Mouse (Mus musculus) heart, embryonic 10.5 days (tissue): ENCODE data around the gene Tbc1d14. TPM values are rescaled to one million over a fixed set of nuclear protein-coding genes. Genes with fewer than 3 reads are reported as not detected.

ENCODE experiments used
- DNase-seq: peaks from one replicate; pipeline ENCODE4 v3.0.0-alpha.2; 2017; ENCODE audit warnings: low spot score
- H3K27ac ChIP-seq: fragments of 300-500 bp; sonication (generic); 2 replicates; pipeline ENCODE4 v1.5.1; 2016; ENCODE audit warnings: mild to moderate bottlenecking
- H3K27me3 ChIP-seq: fragments of 300-500 bp; sonication (generic); 2 replicates; pipeline ENCODE4 v1.6.1; 2016; ENCODE audit warnings: mild to moderate bottlenecking; ENCODE audit not compliant: poor library complexity, insufficient read depth, severe bottlenecking
- H3K36me3 ChIP-seq: fragments of 300-500 bp; sonication (generic); 2 replicates; pipeline ENCODE4 v1.6.1; 2016; ENCODE audit warnings: mild to moderate bottlenecking, moderate library complexity
- H3K4me1 ChIP-seq: fragments of 300-500 bp; sonication (generic); 2 replicates; pipeline ENCODE4 v1.6.1; 2016; ENCODE audit warnings: mild to moderate bottlenecking
- H3K4me3 ChIP-seq: fragments of 300-500 bp; sonication (generic); 2 replicates; pipeline ENCODE4 v1.5.1; 2016; ENCODE audit warnings: mild to moderate bottlenecking, moderate library complexity
- H3K9me3 ChIP-seq: fragments of 300-500 bp; sonication (generic); 2 replicates; pipeline ENCODE4 v1.6.1; 2016; ENCODE audit warnings: mild to moderate bottlenecking, moderate library complexity
- WGBS: fragments of 180-500 bp; shearing (Covaris S2); methylation state at CpG from one replicate; pipeline ENCODE4 v1.1.7; 2016; 5-methylcytosine and 5-hydroxymethylcytosine counted together
- polyA plus RNA-seq: library from polyadenylated mRNA; unstranded; fragments of >200 nt; fragmentation: Nextera tagmentation; extraction: Ambion mirVana; gene quantifications from 2 replicates; pipeline ENCODE4 v1.2.1, GENCODE M21; 2016

Tbc1d14 gene
- polyA plus RNA-seq, 1 experiment from 2014 or later: 26.8 TPM

DNA sequence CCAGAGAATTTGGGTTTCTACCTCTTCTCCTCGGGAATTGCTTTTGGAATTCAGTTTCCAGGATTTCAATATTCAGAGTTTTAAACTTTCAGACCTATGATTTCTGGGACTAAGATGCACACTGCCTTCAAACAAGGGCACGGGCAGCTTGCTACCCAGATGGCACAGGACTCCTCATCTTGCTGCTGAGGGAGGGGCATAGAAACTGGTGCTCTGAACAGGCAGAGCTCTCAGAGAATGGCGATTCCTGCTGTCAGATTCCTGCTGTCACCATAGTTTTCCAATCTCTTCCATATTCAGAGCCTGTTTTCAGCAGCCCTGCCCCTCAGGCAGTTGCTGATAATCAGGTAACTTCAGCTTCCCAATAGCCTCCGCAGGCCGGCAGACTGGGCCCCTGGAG lies 77.5 kb downstream of the Tbc1d14 start:
- H3K36me3 ChIP-seq: peaks cover 86% of the 10 kb centered on the region
- WGBS: 74% methylated on average over 5 of the region's 5 CpGs
- H3K27me3 ChIP-seq: no peaks in the 10 kb centered on the region
- H3K9me3 ChIP-seq: no peaks in the 10 kb centered on the region
- no peak overlapping the region for H3K4me3 ChIP-seq
- H3K4me1 ChIP-seq: no peaks in the 10 kb centered on the region
- H3K27ac ChIP-seq: no peak overlapping the region
- DNase-seq: no peak

DNA sequence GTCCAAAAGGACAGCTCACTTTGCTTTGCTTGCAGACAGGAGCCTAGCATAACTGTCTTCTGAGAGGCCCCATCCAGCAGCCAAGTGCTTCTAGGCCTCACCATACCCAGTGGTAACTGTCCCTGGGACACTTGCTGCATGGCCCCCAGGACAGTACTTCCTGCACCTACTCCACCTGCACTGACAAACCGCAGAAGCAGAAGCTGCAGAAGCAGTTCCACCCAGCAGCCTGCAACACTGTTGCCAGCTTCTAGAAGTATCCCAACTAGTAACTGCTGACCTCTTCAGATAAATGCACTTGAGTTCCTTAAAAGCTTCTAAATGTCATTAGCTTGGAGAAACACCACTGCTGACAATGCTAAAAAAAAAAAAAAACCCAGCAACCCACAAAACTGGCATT lies 78.0 kb downstream of the Tbc1d14 start:
- no peak for DNase-seq
- H3K4me1 ChIP-seq: no peaks in the 10 kb centered on the region
- H3K27ac ChIP-seq: no peak overlapping the region
- WGBS: 88% methylated on average over 1 of the region's 1 CpGs
- H3K4me3 ChIP-seq: no peak overlapping the region
- H3K27me3 ChIP-seq: no peaks in the 10 kb centered on the region
- H3K36me3 ChIP-seq: peaks cover 86% of the 10 kb centered on the region
- H3K9me3 ChIP-seq: no peaks in the 10 kb centered on the region

GRCm38 (mm10) chr5:36510956-36511355 lies 82.1 kb downstream of the Tbc1d14 start:
- Histone ChIP-seq H3K4me1 (no peaks in the 10 kb centered on the region), H3K27me3 (no peaks in the 10 kb centered on the region), H3K9me3 (no peaks in the 10 kb centered on the region), H3K27ac (no peak overlapping the region), H3K4me3 (no peak overlapping the region), H3K36me3 (peaks cover 76% of the 10 kb centered on the region)
- 100% methylated on average over 2 of the region's 2 CpGs for WGBS
- DNase-seq: no peak

- 95% methylated on average over 10 of the region's 10 CpGs for WGBS
- H3K27me3 ChIP-seq: no peaks in the 10 kb centered on the region
- DNase-seq: no peak
- H3K36me3 ChIP-seq: peaks cover 76% of the 10 kb centered on the region
- no peaks in the 10 kb centered on the region for H3K4me1 ChIP-seq
- H3K9me3 ChIP-seq: no peaks in the 10 kb centered on the region
- no peak overlapping the region for H3K27ac ChIP-seq
- H3K4me3 ChIP-seq: no peak overlapping the region
Observed at GRCm38 (mm10) chr5:36508351-36508750, 84.7 kb downstream of the Tbc1d14 start.

DNA sequence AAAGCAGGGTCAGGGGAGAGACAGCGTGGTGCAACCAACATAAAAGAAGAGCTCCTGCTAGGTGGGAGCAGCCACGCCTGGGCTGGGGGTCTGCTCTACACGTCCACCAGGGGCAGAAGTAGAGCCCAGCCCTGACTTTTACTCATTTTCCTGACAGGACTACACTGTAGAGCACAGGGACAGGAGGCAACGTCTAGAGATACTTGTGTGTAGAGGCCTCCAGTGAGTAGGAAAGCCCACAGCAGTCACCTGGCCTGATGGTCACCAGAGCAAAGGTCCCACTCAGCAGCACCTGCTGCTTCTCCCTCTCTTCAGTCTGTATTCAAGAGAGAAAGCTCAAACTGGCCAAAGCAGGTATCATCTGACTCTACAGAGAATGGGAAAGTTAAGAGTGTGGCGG lies 87.4 kb downstream of the Tbc1d14 start:
- Histone ChIP-seq H3K4me1 (no peaks in the 10 kb centered on the region), H3K27me3 (no peaks in the 10 kb centered on the region), H3K36me3 (peaks cover 71% of the 10 kb centered on the region), H3K4me3 (no peak overlapping the region), H3K27ac (no peak overlapping the region), H3K9me3 (no peaks in the 10 kb centered on the region)
- 80% methylated on average over 5 of the region's 5 CpGs for WGBS
- no peak for DNase-seq

DNA sequence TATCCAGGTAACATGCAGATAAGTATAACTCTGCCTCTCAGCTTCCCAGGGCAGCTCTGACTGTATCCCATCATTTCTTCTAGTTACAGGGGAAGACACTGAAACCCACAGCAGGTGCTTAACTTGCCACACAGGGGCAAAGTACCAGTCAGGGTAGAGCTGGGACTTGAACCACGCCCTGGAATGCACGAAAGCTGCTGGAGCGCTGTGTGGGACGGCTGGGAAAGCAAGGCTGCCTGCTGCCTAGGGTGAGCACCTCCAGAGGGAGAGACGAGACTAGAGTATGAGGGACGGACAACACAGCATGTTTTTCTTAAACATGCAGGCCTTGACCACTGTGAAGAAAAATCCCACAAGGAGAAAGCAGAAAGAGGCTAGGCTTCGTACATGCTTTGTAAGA lies 87.8 kb downstream of the Tbc1d14 start:
- peaks cover 70% of the 10 kb centered on the region for H3K36me3 ChIP-seq

DNA sequence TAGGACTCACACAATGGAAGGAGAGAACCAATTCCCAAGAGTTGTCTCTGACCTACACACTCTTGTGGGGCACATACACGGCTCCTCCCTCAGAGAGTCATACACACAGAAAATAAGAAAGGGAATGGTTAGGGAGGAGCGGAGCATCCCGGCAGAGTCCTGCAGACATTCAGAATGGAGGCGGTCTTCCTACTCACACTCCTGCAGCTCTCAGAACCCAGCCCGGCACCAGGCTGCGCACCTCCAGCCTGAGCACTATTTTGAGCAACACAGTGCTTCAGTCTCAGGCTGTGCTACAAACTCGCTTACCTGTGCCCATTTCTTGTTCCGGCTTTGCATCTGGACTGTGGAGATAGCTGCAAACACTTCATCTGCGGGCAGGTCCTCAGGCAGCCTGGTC lies 98.4 kb downstream of the Tbc1d14 start:
- WGBS: 91% methylated on average over 9 of the region's 9 CpGs

More for the DNA sequence above, 87.8 kb downstream of the Tbc1d14 start:
- no peak for DNase-seq
- Histone ChIP-seq H3K27ac (no peak overlapping the region), H3K27me3 (no peaks in the 10 kb centered on the region), H3K4me1 (no peaks in the 10 kb centered on the region), H3K9me3 (no peaks in the 10 kb centered on the region), H3K4me3 (no peak overlapping the region)
- WGBS: 88% methylated on average over 7 of the region's 7 CpGs

GRCm38 (mm10) chr5:36493919-36494318 lies 99.2 kb downstream of the Tbc1d14 start:
- H3K9me3 ChIP-seq: no peaks in the 10 kb centered on the region
- peaks cover 64% of the 10 kb centered on the region for H3K36me3 ChIP-seq
- 86% methylated on average over 6 of the region's 6 CpGs for WGBS
- DNase-seq: no peak
- H3K4me3 ChIP-seq: no peak overlapping the region
- no peaks in the 10 kb centered on the region for H3K4me1 ChIP-seq
- no peaks in the 10 kb centered on the region for H3K27me3 ChIP-seq
- no peak overlapping the region for H3K27ac ChIP-seq

More for the DNA sequence above, 98.4 kb downstream of the Tbc1d14 start:
- no peaks in the 10 kb centered on the region for H3K9me3 ChIP-seq
- H3K27ac ChIP-seq: no peak overlapping the region
- H3K4me3 ChIP-seq: no peak overlapping the region
- no peaks in the 10 kb centered on the region for H3K4me1 ChIP-seq
- DNase-seq: no peak
- H3K36me3 ChIP-seq: peaks cover 68% of the 10 kb centered on the region
- no peaks in the 10 kb centered on the region for H3K27me3 ChIP-seq

DNA sequence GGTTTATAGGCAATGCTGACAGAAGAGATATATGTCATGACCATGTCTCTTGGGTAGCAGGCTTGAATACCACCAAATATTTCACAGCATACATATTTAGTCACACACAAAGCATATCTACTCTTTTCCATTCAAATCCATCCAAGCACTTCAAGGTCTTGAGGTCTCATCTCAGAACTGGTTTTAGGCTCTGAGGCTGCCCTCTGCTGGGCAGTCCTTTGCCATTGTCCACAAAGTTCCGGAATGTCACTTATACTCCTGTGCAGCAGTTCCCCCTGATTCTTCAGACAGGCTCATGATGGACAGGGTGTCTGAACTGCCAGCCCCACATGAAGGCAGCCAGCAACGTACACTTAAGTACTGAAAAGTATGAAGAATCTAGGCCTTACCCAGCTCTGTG lies 103.9 kb downstream of the Tbc1d14 start:
- no peak for DNase-seq
- H3K4me1 ChIP-seq: peaks cover 17% of the 10 kb centered on the region
- no peaks in the 10 kb centered on the region for H3K9me3 ChIP-seq
- peaks cover 20% of the 10 kb centered on the region for H3K27me3 ChIP-seq
- peaks cover 32% of the 10 kb centered on the region for H3K36me3 ChIP-seq
- H3K4me3 ChIP-seq: no peak overlapping the region
- no peak overlapping the region for H3K27ac ChIP-seq
- 58% methylated on average over 2 of the region's 2 CpGs for WGBS

GRCm38 (mm10) chr5:36485306-36485705 lies 107.8 kb downstream of the Tbc1d14 start:
- peak overlapping the region; percentile 93 for H3K4me3 ChIP-seq
- peaks cover 8% of the 10 kb centered on the region for H3K36me3 ChIP-seq
- no peaks in the 10 kb centered on the region for H3K9me3 ChIP-seq
- peaks cover 20% of the 10 kb centered on the region for H3K27me3 ChIP-seq
- no peak for DNase-seq
- H3K27ac ChIP-seq: 0 out of 2 replicates have a peak overlapping the region, but pooled peaks have one; percentile 38
- WGBS: 23% methylated on average over 19 of the region's 19 CpGs
- H3K4me1 ChIP-seq: peaks cover 38% of the 10 kb centered on the region

DNA sequence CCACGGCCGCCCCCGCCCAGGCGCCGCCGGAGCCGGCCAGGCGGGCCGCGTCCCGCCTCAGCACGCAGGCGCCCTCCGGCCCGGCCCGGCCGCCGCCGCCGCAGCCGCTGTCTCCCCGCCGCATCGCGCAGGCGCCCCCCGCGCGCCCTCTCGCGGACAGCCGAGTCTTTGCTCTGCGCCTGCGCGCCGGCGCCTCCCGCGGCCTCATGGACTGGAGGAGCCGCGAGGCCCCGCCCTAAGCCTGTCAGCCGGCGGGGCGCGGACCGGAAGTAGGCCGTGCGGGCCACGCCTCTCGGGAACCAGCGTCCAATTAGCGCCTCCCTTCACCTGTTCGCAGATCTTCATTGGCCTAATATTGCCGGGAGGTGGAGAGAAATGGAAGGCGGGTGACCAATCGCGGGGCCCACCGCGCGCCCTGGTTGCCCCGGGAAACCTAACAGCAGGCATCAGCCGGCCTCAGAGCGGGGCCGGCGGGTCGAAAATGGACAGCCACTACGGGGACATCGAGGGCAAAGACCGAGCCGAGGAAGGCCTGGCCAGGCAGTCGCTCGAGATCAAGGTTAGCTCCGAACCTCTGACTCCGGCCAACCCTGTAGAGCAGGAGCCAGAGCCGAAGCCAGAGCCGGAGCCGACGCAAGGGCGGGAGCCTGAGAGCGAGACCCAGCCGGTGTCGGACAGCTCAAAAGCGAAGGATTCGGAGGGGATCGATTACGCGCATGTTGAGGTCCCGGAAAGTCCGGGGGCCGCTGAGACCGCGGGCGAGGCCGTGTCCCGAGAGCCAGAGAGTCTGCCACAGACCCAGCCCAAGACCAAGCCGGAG lies 108.7 kb downstream of the Tbc1d14 start, which contains the start of the genes Tada2b and Ccdc96:
Gene Tada2b (minus strand): TSS at position 115 of the 820 bp plus-strand sequence.
Gene Ccdc96 (plus strand): TSS at position 418 of the 820 bp plus-strand sequence.
- peaks cover 20% of the 10 kb centered on the region for H3K27me3 ChIP-seq
- H3K9me3 ChIP-seq: no peaks in the 10 kb centered on the region
- H3K36me3 ChIP-seq: peaks cover 8% of the 10 kb centered on the region
- peak within 1 kb of the TSS; percentile 93 for H3K4me3 ChIP-seq
- peak within 1 kb of the TSS; percentile 90 for H3K27ac ChIP-seq
- H3K4me1 ChIP-seq: peaks cover 42% of the 10 kb centered on the region
- peak; percentile 99 for DNase-seq
- WGBS: 6% methylated on average over 97 of the region's 97 CpGs

DNA sequence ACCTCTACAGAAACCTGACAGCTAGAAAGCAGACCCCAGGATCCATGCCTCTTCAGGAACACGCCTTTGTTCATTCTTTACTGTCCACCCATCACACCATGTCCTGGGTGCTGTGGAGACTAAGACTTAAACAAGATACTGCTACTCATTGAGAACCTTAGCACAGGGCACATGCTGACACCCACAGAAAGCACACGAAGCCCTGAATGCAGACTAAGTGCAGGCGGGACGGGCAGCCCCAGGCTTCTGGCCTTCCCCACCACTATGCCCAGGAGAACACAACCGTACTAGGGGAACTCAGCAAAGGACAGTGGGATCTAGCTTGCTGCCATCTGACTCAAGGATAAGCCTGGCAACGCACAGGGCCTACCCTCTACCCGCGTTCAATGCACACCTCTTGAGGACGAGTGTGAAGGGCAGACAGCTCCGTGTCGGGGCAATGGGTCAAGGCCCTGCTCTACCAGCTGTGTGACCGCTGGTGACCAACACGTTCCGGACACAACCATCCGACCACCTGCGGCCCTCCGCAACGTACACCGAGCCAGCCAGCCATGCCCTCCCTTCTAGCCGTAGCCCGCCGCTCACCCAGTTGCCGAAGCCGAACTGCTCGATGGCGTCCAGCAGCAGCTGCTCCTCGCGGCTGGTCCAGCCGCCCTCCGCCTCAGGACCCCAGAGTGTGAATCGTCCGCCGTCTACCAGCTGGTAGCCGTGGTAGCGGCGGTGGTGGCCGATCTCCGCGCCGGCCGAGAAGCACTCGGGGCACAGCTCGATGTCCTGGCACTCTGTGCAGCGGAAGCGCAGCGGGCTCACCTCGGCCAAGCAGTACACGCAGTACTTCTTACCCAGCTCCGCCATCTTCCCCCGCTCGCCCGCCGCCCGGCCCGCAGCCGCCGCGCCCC lies 109.6 kb downstream of the Tbc1d14 start:
- H3K27me3 ChIP-seq: peaks cover 20% of the 10 kb centered on the region

DNA sequence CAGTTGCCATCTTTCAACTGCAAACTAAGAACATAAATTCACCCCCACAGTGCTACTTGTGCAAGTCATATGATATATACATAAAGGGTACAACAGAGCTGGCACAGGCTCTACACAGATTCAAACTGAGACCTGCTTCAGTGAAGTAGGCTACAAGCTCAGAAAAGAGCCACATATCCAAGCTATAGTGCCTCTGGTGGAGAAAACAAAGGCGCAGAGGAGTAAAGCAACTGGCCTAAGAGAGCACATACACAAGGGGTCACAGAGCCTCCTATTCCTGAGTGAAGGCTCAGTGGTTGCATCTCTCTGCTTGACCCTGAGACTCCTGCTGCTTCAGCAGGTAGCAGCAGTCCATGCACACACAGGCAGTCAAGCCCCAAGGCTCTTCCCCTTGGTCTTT lies 112.0 kb downstream of the Tbc1d14 start:
- H3K36me3 ChIP-seq: peaks cover 15% of the 10 kb centered on the region
- H3K4me1 ChIP-seq: peaks cover 51% of the 10 kb centered on the region
- peaks cover 11% of the 10 kb centered on the region for H3K27me3 ChIP-seq
- no peaks in the 10 kb centered on the region for H3K9me3 ChIP-seq
- 72% methylated on average over 1 of the region's 1 CpGs for WGBS
- no peak overlapping the region for H3K27ac ChIP-seq
- no peak overlapping the region for H3K4me3 ChIP-seq
- no peak for DNase-seq

More for the DNA sequence above, 109.6 kb downstream of the Tbc1d14 start:
- Histone ChIP-seq H3K36me3 (peaks cover 8% of the 10 kb centered on the region), H3K4me1 (peaks cover 51% of the 10 kb centered on the region), H3K9me3 (no peaks in the 10 kb centered on the region), H3K27ac (peak overlapping the region; percentile 90), H3K4me3 (peak overlapping the region; percentile 93)
- peak; percentile 85 for DNase-seq
- 5% methylated on average over 58 of the region's 58 CpGs for WGBS
